Mouse (Mus musculus) macrophage (primary cell): Measurements from ENCODE around the gene H2afy. TPM values are rescaled to one million over a fixed set of nuclear protein-coding genes. Genes with fewer than 3 reads are reported as not detected.

Experiments used
- H3K27ac ChIP-seq: fragments of 350-480 bp; formaldehyde crosslinking; 2 replicates; pipeline ENCODE4 v1.9.0; 2021
- H3K36me3 ChIP-seq: fragments of 350-480 bp; formaldehyde crosslinking; 2 replicates; pipeline ENCODE4 v1.9.0; 2021; ENCODE audit errors: inconsistent target
- H3K4me3 ChIP-seq: fragments of 350-480 bp; formaldehyde crosslinking; 2 replicates; pipeline ENCODE4 v1.9.0; 2021; ENCODE audit errors: inconsistent target
- H3K79me2 ChIP-seq: fragments of 350-480 bp; formaldehyde crosslinking; 2 replicates; pipeline ENCODE4 v1.9.0; 2021; ENCODE audit errors: inconsistent target
- WGBS: methylation state at CpG from one replicate; pipeline ENCODE4 v1.1.7; 2026; ENCODE audit warnings: inconsistent platforms; ENCODE audit not compliant: missing documents; 5-methylcytosine and 5-hydroxymethylcytosine counted together
- polyA plus RNA-seq: library from polyadenylated mRNA; stranded (reverse); fragments of 250-400 nt; gene quantifications from 3 replicates; pipeline ENCODE4 v1.2.4, GENCODE M21; 2018; ENCODE audit warnings: inconsistent platforms

H2afy gene
- polyA plus RNA-seq, 1 experiment from 2014 or later = 96.3 TPM

DNA sequence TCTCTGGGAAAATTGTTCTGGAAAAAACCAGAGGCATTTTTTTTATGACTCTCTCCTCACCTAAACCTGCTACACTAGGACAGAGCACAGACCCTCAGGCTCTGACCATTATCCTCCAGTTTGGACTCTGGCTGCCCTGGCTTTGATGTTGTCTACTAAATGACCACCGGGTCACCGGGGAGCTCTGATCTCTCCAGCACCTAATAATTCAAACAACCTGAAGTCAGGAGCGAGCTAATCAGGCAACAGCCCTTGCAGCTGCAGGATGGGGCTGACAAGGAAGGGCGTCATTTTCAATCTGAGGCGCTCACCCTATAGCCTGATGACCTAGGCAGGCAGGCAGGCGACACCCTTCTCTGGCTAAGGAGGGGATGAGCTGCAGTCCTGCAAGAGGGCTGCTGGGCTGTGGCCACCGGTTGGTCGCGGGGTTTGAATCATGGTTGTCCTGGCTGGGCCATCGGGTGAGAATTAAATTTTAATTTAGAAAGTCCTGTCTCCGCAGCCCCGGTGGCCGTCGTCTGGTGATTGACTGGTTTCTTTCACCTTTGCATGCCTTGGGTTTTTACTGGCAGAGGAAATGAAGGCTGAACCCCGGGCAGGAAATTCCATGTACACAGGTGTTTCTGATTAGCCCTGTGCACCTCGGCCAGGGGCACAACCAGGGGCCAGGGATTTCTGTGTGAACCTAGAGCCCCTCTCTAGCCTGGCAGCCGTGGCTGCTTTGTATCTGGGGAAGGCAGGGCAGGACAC, 23.6 kb upstream of the H2afy start:
- WGBS = 34% methylated on average over 17 of the region's 17 CpGs
- peak overlapping the region; percentile 8; the same call in 1 of the 2 replicates for H3K27ac ChIP-seq
- no peak overlapping the region for H3K4me3 ChIP-seq
- H3K36me3 ChIP-seq = no peaks in the 10 kb centered on the region
- no peaks in the 10 kb centered on the region for H3K79me2 ChIP-seq

GRCm38 (mm10) chr13:56159016-56159601, 22.9 kb upstream of the H2afy start:
- Histone ChIP-seq H3K79me2 (no peaks in the 10 kb centered on the region), H3K36me3 (no peaks in the 10 kb centered on the region), H3K4me3 (no peak overlapping the region), H3K27ac (peak overlapping the region; percentile 8; the same call in 1 of the 2 replicates)
- 26% methylated on average over 14 of the region's 14 CpGs for WGBS

DNA sequence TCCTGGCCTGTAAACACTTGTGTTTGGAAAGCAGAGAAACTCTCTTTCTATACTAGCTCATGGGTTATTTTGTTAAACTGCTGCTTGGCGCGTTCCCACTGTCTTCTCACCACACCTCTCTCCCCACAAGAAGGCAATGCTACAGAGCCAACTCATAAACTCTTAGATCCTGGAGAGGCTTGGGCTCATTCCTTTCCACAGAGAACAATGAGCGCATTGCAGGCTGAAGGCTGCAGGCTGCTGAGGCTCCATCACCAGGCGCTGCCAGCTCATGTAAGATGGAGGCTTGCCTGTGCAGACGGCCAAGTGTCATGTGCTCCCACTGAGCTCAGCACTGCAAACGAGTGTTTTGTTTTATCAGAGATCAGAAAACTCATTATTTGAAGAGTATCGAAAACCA, 19.5 kb upstream of the H2afy start:
- WGBS = 89% methylated on average over 7 of the region's 7 CpGs
- H3K36me3 ChIP-seq = no peaks in the 10 kb centered on the region
- no peak overlapping the region for H3K27ac ChIP-seq
- H3K79me2 ChIP-seq = no peaks in the 10 kb centered on the region
- H3K4me3 ChIP-seq = no peak overlapping the region

DNA sequence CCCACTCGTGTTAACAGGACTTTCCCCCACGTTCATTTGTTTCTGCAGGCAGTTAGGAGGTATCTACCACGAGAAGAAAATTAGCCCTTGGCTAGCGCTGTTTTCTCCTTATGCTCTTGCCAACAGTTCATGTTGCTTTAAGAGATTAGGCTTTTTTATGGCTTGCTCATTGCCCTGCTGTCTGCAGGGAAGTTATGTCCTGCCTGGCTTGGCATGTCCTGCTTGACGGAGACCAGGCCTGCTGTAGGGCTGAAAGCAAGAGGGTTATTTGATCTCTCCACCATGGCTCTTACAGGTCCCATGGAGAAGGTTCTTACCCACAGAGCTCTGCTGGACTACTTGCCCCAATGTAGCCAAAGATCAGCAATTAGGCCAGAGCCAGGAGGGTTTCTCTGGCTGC, 18.9 kb upstream of the H2afy start:
- 66% methylated on average over 5 of the region's 5 CpGs for WGBS
- Histone ChIP-seq H3K4me3 (no peak overlapping the region), H3K36me3 (no peaks in the 10 kb centered on the region), H3K79me2 (no peaks in the 10 kb centered on the region), H3K27ac (no peak overlapping the region)

DNA sequence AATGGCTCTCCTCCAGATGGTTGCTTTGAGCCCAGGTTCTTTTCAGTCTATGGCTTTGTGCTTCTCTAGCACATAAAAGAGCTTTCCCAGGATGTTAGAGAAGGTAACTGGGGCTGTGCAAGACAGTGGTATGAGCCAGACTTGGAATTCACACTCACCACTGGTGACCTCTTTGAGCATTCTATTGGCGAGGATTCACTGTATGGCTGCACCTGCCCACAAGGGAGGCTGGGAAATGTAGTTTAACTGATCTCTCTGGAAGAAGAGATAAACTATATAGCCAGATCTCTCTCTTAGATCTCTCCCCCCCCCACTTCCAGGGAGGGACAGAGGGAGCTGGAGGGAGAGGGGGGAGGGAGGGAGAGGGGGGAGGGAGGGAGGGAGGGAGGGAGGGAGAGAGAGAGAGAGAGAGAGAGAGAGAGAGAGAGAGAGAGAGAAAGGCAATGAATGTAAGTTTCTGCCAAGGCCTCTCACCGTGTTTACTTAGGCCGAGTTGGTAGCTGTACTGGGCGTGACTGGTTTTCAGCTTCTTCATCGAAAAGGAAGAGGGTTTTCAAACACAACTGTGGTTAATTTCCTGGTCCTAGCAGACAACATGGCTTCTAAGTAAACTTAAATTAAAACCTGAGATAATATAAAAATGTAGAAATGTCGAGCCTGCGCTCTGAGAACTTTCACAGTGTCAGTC, 16.8 kb upstream of the H2afy start:
- WGBS = 41% methylated on average over 7 of the region's 7 CpGs
- Histone ChIP-seq H3K36me3 (no peaks in the 10 kb centered on the region), H3K79me2 (no peaks in the 10 kb centered on the region), H3K27ac (peak overlapping the region; percentile 41; the same call in 1 of the 2 replicates), H3K4me3 (no peak overlapping the region)

DNA sequence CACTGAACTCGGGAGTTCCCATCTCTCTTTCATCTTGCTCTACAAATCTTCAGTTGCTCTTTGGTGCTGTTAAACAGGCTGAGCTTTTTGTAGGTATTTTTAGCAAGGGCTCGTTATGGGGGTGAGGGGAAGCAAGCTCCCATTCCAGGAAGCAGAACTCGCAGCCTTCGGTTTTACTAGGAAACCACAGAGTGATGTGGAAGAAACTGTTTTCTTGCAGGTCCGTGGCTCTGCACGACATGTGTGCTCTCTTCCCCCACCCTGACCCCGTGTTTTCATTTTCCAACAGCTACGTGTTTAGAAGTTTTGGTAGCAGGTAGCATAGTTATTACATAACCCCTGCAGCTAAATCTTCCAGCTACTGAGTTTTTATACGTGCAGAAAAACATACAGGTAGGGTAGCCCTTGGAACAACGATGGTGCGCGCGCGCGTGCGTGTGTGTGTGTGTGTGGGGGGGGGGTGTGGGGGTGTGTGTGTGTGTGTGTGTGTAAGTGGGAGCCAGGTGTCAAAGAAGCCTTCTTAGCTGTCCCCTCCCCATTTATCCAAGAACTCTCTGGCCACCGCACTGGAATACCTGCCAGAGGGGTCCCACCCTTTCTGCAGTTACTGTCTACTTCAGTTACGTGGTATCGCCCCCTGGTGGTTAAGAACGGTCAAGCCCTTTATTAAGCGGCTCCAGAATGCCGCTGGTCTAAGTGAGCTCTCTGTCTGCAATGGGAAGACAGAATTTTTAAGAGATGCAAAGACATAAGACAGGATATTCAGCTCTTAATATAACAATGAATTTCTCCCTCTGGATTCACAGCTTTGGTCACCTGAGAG, 15.5 kb upstream of the H2afy start:
- H3K79me2 ChIP-seq = no peaks in the 10 kb centered on the region
- peak overlapping the region; percentile 37 for H3K4me3 ChIP-seq
- H3K27ac ChIP-seq = peak overlapping the region; percentile 41
- H3K36me3 ChIP-seq = no peaks in the 10 kb centered on the region
- WGBS = 1% methylated on average over 22 of the region's 22 CpGs

DNA sequence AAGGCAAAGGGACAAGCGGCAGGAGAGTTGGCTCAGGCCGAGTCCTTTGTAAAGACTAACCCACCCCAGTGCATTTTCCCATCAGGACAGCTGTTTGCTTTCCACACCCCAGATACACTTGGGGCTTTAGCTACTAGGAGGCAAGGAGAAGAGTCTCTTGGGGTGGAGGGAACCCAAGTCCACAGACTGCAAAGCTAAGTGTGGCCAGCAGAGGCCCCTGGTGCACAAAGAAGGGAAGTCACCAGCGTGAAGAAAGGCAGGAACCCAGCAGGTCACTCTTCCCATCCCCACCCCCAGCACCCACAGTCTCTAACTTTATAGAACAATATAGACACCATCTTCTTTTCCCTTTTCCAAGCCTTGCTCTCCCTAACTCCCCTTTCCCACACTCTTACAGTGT, 9.4 kb upstream of the H2afy start:
- H3K79me2 ChIP-seq = no peaks in the 10 kb centered on the region
- 39% methylated on average over 3 of the region's 3 CpGs for WGBS
- H3K27ac ChIP-seq = no peak overlapping the region
- H3K4me3 ChIP-seq = no peak overlapping the region
- no peaks in the 10 kb centered on the region for H3K36me3 ChIP-seq

- H3K36me3 ChIP-seq = no peaks in the 10 kb centered on the region
- 89% methylated on average over 2 of the region's 2 CpGs for WGBS
Measured at GRCm38 (mm10) chr13:56144021-56144420, 7.9 kb upstream of the H2afy start.

GRCm38 (mm10) chr13:56143151-56143513, 7.0 kb upstream of the H2afy start:
- WGBS = 71% methylated on average over 7 of the region's 7 CpGs

More at GRCm38 (mm10) chr13:56144021-56144420, 7.9 kb upstream of the H2afy start:
- Histone ChIP-seq H3K27ac (no peak overlapping the region), H3K4me3 (no peak overlapping the region), H3K79me2 (no peaks in the 10 kb centered on the region)

DNA sequence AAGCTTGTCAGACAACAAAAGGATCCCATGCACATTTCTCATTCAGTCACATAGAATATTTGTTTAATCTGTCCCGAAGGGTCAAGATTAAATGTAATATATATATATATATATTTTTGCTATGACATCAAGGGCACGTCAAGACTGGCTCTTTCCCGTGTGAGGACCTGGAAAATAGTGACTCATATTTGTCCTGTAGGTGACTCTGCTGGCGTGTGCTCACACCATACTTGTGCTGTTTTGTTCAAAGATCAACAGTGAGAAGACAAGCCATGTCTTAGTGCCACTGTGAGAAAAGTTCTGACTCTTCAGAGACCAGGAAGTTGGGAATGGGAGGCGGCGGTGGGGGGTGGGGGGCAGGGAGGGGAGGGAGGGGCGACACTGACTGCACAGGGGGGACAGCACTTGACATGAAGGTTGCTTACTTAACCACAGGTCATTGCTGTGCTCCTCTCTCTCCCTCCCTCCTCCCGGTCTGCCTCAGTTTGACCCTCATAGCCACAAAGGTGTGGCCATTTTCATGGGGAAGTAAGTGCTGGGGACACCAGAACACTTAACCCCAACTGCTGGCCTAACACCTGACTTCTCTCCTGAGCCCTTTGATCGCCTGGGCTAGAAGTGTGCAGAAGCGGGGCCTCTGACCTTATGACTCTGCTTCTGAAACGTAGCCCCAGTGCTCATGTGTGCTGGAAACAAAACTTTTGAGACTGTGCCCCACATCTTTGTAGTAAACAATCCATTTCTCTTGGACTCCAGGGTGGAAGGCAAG, 6.4 kb upstream of the H2afy start:
- WGBS = 65% methylated on average over 10 of the region's 11 CpGs
- Histone ChIP-seq H3K27ac (no peak overlapping the region), H3K79me2 (no peaks in the 10 kb centered on the region), H3K4me3 (no peak overlapping the region), H3K36me3 (no peaks in the 10 kb centered on the region)

More at GRCm38 (mm10) chr13:56143151-56143513, 7.0 kb upstream of the H2afy start:
- H3K4me3 ChIP-seq = no peak overlapping the region
- no peak overlapping the region for H3K27ac ChIP-seq
- H3K36me3 ChIP-seq = no peaks in the 10 kb centered on the region
- no peaks in the 10 kb centered on the region for H3K79me2 ChIP-seq

- WGBS = 69% methylated on average over 6 of the region's 6 CpGs
- H3K4me3 ChIP-seq = no peak overlapping the region
- no peak overlapping the region for H3K27ac ChIP-seq
- H3K36me3 ChIP-seq = no peaks in the 10 kb centered on the region
- H3K79me2 ChIP-seq = peaks cover 4% of the 10 kb centered on the region
Measured at GRCm38 (mm10) chr13:56139167-56139751, 3.1 kb upstream of the H2afy start.

- peaks cover 42% of the 10 kb centered on the region for H3K79me2 ChIP-seq
- 1% methylated on average over 65 of the region's 89 CpGs for WGBS
- H3K27ac ChIP-seq = peak overlapping the region; percentile 63
- H3K36me3 ChIP-seq = no peaks in the 10 kb centered on the region
- peak overlapping the region; percentile 52 for H3K4me3 ChIP-seq
Measured at GRCm38 (mm10) chr13:56135231-56136052, 719 bp downstream of the H2afy start.

DNA sequence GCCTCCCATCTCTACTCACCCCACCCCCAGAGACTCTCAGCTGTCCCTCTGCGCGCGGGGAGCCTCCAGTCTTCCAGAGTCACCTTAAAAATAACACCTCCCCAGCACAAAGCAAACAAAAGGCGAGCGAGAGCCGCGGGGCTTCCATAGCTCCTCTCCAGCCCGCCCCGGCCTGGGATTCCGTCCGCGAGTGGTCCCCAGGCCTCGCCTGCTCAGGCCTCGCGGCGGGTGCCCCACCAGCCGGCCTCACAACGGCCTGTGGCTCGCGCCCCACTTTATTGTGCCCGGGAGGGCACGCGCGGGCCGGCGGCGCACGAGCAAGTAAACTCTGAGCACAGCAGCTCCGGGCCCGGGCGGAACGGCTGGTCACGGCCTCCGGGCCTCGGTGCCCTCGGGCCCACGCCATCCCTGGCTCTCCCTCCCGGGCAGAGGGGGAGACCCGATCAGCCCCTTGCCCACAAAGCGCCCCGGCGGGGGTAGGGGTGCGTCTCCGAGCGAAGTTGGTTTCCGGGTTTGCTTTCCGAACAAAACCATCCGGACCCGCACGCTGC, 1.5 kb downstream of the H2afy start:
- H3K4me3 ChIP-seq = peak overlapping the region; percentile 52
- under 1% methylated on average over 45 of the region's 50 CpGs for WGBS
- H3K36me3 ChIP-seq = no peaks in the 10 kb centered on the region
- peaks cover 49% of the 10 kb centered on the region for H3K79me2 ChIP-seq
- H3K27ac ChIP-seq = peak overlapping the region; percentile 24; the same call in 1 of the 2 replicates
